In the genomic region with DNA sequence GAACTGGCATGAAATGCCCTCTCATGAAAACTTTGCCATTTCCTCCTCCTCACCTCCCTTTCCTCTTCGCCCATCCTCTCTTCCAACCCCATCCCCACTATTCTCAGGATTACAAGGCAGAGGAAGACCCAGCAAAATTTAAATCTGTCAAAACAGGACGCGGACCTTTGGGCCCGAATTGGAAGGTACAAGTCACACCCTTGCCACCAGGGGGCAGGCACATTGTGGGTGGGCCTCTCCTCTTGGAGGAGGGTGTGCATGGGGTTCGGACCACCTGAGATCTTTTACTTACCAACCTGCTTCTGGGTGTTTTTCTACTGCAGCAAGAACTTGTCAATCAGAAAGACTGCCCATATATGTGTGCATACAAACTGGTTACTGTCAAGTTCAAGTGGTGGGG, we compare ENCODE assay signal across 9 mouse cellular contexts. TPM values are rescaled to one million over a fixed set of nuclear protein-coding genes. Genes with fewer than 3 reads are reported as not detected.
A peak's percentile ranks its signal among the peaks of the same experiment; 100 is the strongest.
DNase-seq lines count a peak whose midpoint lies in the region; TF ChIP-seq lines count a peak whose summit lies in the region.
"Had no signal": no experiment of that assay in that cellular context is flagged by ENCODE, and none has a peak within 500 bp of the region (broad histone marks: within the 10 kb centered on the region; RNA-seq: fewer than 3 reads in every experiment).

No protein-coding gene starts in this region.

- intact Hi-C loops in left cerebral cortex, adult 2 months (cut with DNase I): no loop called here
- intact Hi-C loops in left cerebral cortex, postnatal 4 days (cut with DNase I): no loop called here

- no peak for DNase-seq in cerebellum, adult 2 months
- no peak for DNase-seq in cerebellum, adult 8-10 months
- DNase-seq in left cerebral cortex, adult 2 months (ENCODE audit: extremely low spot score in 1 of 2, low spot score in 2 of 2): no peak
- DNase-seq in left cerebral cortex, postnatal 4 days: no peak
- peak; percentile 33 to 76 for DNase-seq in spleen, postnatal 4 days (ENCODE audit: low spot score in 2 of 2)
- no peak for DNase-seq in retina, embryonic 14.5 days (ENCODE audit: low spot score)
- DNase-seq in adrenal gland, adult 8-10 months: no peak

- H3K4me3 ChIP-seq in cerebellum, adult 2 months (replicated peaks; ENCODE audit: insufficient read depth, low read depth, low read length): no peak overlapping the region
- no peak overlapping the region for H3K4me3 ChIP-seq in left cerebral cortex, adult 2 months
- H3K4me3 ChIP-seq in bone marrow macrophage, adult 2 months (ENCODE audit: insufficient read depth, low read length): no peak overlapping the region
- H3K4me3 ChIP-seq: heart, embryonic 10.5 days had no signal

- TF ChIP-seq CTCF in cerebellum, adult 2 months (IDR thresholded peaks at IDR 0.05; ENCODE audit: borderline replicate concordance, insufficient read depth, low read depth, low read length): peak; percentile 34; the same call in 1 of the 2 replicates
- peak; percentile 46 for TF ChIP-seq CTCF in left cerebral cortex, adult 2 months (IDR thresholded peaks at IDR 0.05)
- TF ChIP-seq CTCF in bone marrow macrophage, adult 2 months (IDR thresholded peaks at IDR 0.05; ENCODE audit: low read depth, low read length): peak; percentile 59

- TF ChIP-seq POLR2A in cerebellum, adult 2 months (IDR thresholded peaks at IDR 0.05; ENCODE audit: borderline replicate concordance, insufficient read depth, low read length): no peak
- no peak for TF ChIP-seq POLR2A in bone marrow macrophage, adult 2 months (IDR thresholded peaks at IDR 0.05; ENCODE audit: borderline replicate concordance, low read depth, low read length)

- H3K4me1 ChIP-seq in cerebellum, adult 2 months (ENCODE audit: control insufficient read depth, insufficient read depth, low read length): peaks cover 18% of the 10 kb centered on the region
- H3K4me1 ChIP-seq in bone marrow macrophage, adult 2 months (ENCODE audit: control insufficient read depth, insufficient read depth, low read length): peaks cover 22% of the 10 kb centered on the region

- no peak overlapping the region for H3K27ac ChIP-seq in cerebellum, adult 2 months (ENCODE audit: insufficient read depth, low read length)
- no peak overlapping the region for H3K27ac ChIP-seq in left cerebral cortex, adult 2 months
- H3K27ac ChIP-seq in bone marrow macrophage, adult 2 months (ENCODE audit: insufficient read depth, low read depth, low read length): no peak overlapping the region
- H3K27ac ChIP-seq: heart, embryonic 10.5 days had no signal

- H3K27me3 ChIP-seq in cerebellum, adult 2 months (ENCODE audit: control insufficient read depth, insufficient read depth, low read length): no peaks in the 10 kb centered on the region

- WGBS in cerebellum, adult 2 months: 81% methylated on average over 5 of the region's 5 CpGs

RNA-seq across cellular contexts. Expression of a gene that starts 11.7 kb away (rescaled TPM):
- polyA plus RNA-seq in cerebellum, adult 2 months (2012; rRNA removed): 81.3 and 87.4 TPM in 2 replicates
- total RNA-seq in left cerebral cortex, adult 2 months (2021): 10 to 100 TPM; 41.0 to 42.7 TPM
- 10 to 100 TPM; 45.5 to 47.2 TPM for total RNA-seq in left cerebral cortex, postnatal 4 days (2021)
- 85.4 and 101 TPM in 2 replicates for polyA plus RNA-seq in bone marrow macrophage, adult 2 months (2012; ENCODE audit: insufficient read depth, insufficient read length, missing spikeins)
- 10 to 100 TPM; 46.2 to 62.5 (median 53.6) TPM for total RNA-seq in adrenal gland, adult 8-10 months (2022)

RNA-seq across cellular contexts. Expression of a gene that starts 31.2 kb away (rescaled TPM):
- polyA plus RNA-seq in cerebellum, adult 2 months (2012; rRNA removed): 26.9 and 28.5 TPM in 2 replicates
- total RNA-seq in left cerebral cortex, adult 2 months (2021): 10 to 100 TPM; 25.2 to 26.6 TPM
- total RNA-seq in left cerebral cortex, postnatal 4 days (2021): 10 to 100 TPM; 38.1 to 41.0 TPM
- 77.3 and 90.4 TPM in 2 replicates for polyA plus RNA-seq in bone marrow macrophage, adult 2 months (2012; ENCODE audit: insufficient read depth, insufficient read length, missing spikeins)
- total RNA-seq in adrenal gland, adult 8-10 months (2022): 100 to 1,000 TPM; 151 to 208 (median 180) TPM

RNA-seq across cellular contexts. Expression of a gene that starts 31.2 kb away (rescaled TPM):
- 295 and 319 TPM in 2 replicates for polyA plus RNA-seq in cerebellum, adult 2 months (2012; rRNA removed)
- total RNA-seq in left cerebral cortex, adult 2 months (2021): 100 to 1,000 TPM; 329 to 332 TPM
- total RNA-seq in left cerebral cortex, postnatal 4 days (2021): 100 to 1,000 TPM; 249 to 259 TPM
- 512 TPM in 2 replicates for polyA plus RNA-seq in bone marrow macrophage, adult 2 months (2012; ENCODE audit: insufficient read depth, insufficient read length, missing spikeins)
- 100 to 1,000 TPM; 172 to 186 (median 176) TPM for total RNA-seq in adrenal gland, adult 8-10 months (2022)

RNA-seq across cellular contexts. Expression of a gene that starts 59.9 kb away (rescaled TPM):
- 80.6 and 83.1 TPM in 2 replicates for polyA plus RNA-seq in cerebellum, adult 2 months (2012; rRNA removed)
- total RNA-seq in left cerebral cortex, adult 2 months (2021): 100 to 1,000 TPM; 126 to 133 TPM
- total RNA-seq in left cerebral cortex, postnatal 4 days (2021): 100 to 1,000 TPM; 118 to 119 TPM
- 67.0 and 70.3 TPM in 2 replicates for polyA plus RNA-seq in bone marrow macrophage, adult 2 months (2012; ENCODE audit: insufficient read depth, insufficient read length, missing spikeins)
- 100 to 1,000 TPM; 115 to 125 (median 117) TPM for total RNA-seq in adrenal gland, adult 8-10 months (2022)

Comparison
In these comparisons a context has a peak if more than half of its experiments do, and no peak if none do; other contexts are left out.
1. DNase-seq: peak in spleen, postnatal 4 days (2 of 2); none in cerebellum, adult 2 months (0 of 2), cerebellum, adult 8-10 months (single experiment), left cerebral cortex, adult 2 months (0 of 2), left cerebral cortex, postnatal 4 days (single experiment), retina, embryonic 14.5 days (single experiment) and adrenal gland, adult 8-10 months (single experiment).
2. Peak in every context shown above with its lines, with median percentiles within 50 percentile points of each other: CTCF ChIP-seq.